Mouse (Mus musculus) Muller cell, postnatal 12 days (primary cell): ENCODE measurements at regions not wholly inside any gene's neighbourhood (a gene's known extent, or its start where the extent isn't known, plus 50 kb on each side); places are given as distances from the start of the nearest gene placed in this dataset.

Experiments used
- DNase-seq: peaks from one replicate; pipeline ENCODE4 v3.0.0-alpha.2; 2015; ENCODE audit errors: inconsistent ontology term

- DNase-seq, result no peak
These were observed 136.2 kb downstream of the Rchy1 start for GRCm38 (mm10) chr5:91826636-91827035.

- no peak for DNase-seq
These were observed 139.9 kb downstream of the Rchy1 start for GRCm38 (mm10) chr5:91822844-91823576.

DNA sequence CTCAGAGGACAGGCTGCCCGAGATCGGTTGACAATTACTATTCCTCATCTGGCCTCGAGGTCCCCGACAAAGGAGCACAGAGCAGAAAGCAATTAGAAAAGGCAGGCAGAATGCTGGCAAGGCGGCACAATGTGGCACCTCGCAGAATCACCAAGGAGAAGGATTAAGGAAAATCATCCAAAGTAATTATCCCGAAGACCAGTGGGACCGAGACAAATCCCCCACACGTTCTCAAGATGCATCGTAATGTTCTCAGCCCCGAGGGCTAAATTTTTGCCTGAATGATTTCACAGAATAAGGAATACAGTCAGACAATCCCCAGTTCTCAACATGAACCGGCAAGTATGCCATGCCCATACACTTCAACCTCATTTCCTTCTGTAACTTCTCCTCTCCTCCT is 144.1 kb downstream of the Rchy1 start:
- DNase-seq, result peak; percentile 50

DNA sequence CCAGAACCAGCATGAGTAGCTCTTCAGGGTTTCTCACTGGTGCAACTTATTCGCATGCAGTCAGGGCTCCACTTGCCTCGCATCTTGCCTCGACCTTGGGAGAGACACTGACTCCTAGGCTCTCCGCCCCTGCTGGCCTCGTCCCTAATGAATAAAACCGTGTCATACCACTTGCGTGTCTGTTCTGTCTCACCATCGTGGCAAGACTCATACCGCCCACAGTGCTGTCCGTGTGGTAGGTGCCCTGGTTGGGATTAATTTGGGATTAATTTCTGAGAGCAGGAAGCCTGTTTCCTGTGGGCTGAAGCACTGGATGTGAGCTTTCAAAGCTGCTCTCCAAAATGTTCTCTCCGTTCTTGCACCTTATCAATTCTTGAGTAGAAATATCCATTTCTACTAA is 144.7 kb downstream of the Rchy1 start:
- DNase-seq, result no peak

GRCm38 (mm10) chr5:91816376-91816950 is 146.4 kb downstream of the Rchy1 start:
- DNase-seq, result no peak

DNA sequence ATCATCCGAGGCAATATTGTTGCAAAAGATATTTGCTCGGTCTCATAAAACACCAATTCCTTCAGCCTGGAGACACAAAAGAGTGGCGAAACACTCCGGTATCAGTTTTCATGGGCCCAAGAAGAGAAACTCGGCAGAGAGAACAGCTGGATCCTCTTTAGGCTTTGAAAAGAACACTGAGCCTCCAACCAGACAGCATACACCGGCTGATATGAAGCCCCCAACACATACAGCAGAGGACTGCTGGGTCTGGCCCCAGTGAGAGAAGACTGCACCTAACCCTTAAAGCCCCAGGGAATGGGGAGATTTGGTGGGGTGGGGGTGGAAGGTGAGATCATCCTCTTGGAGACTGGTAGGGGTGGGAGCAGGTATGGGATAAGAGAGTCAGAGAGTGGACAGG is 147.9 kb downstream of the Rchy1 start:
- no peak for DNase-seq

GRCm38 (mm10) chr5:91814417-91814762 is 148.5 kb downstream of the Rchy1 start:
- DNase-seq, result no peak

- no peak for DNase-seq
These were observed 149.1 kb downstream of the Rchy1 start for GRCm38 (mm10) chr5:91813547-91814416.

GRCm38 (mm10) chr5:91807070-91808065 is 155.5 kb downstream of the Rchy1 start:
- no peak for DNase-seq

- no peak for DNase-seq
These were observed 161.4 kb downstream of the Rchy1 start for GRCm38 (mm10) chr5:91801297-91801980.

- DNase-seq, result no peak
These were observed 165.5 kb downstream of the Rchy1 start for GRCm38 (mm10) chr5:91797362-91797761.

GRCm38 (mm10) chr5:91792732-91793131 is 170.1 kb downstream of the Rchy1 start:
- DNase-seq, result no peak

DNA sequence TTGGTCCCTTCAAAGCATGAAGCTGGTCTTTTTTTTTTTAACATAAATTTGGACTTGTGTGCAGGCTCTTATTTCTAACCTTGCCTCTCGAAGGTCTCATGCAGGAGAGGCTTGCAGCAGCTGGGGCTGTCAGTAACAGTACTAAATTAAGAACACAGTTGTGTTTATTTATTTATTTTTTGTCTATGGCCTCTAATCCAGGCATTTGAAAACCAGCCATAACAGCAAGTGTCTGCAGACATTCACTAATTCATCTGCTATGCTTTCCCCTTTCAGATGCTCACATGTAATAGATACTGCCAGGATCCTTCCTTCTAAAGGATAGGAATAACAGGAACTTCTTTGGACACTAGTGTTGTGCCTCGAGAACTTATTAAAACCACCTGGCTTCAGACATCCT is 172.5 kb downstream of the Rchy1 start:
- DNase-seq, result no peak

DNA sequence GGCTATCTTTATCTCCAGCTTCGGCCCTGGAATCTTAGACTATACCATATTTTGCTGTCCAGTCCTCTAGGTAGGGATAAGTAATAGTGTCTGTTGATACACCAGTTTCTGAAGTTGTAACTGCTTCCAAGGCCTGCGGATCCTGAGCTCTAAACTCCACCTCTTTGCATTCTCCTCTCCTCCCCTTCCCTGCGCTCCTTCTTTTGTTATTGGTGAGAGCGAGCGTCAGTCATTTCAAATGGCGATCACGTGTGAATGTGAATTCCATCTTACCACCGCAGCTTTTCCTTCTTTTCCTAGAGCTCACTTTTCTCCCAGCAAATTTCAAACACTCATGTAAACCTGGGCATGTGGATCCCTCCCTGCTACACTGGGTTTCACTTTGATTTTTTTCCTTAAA is 178.9 kb downstream of the Rchy1 start:
- no peak for DNase-seq

DNA sequence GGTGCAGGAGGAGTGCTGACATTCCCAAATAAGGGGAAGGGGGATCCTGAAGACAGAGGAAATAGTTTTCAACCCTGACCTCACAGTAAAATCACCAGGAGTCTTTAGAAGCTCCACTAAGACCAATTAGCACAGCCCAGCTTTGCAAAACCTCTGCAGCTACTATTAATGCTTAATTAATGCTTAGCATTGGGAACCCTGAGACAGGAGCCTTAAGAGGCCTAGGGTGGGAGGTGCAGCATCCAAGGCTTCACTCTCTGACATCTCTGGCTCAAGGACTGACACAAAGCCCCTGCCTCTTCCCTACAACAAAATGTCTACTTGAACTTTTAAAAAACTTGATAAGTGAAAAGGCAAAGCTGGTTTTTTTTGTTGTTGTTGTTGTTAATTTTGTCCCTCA is 185.9 kb downstream of the Rchy1 start:
- DNase-seq, result no peak

DNA sequence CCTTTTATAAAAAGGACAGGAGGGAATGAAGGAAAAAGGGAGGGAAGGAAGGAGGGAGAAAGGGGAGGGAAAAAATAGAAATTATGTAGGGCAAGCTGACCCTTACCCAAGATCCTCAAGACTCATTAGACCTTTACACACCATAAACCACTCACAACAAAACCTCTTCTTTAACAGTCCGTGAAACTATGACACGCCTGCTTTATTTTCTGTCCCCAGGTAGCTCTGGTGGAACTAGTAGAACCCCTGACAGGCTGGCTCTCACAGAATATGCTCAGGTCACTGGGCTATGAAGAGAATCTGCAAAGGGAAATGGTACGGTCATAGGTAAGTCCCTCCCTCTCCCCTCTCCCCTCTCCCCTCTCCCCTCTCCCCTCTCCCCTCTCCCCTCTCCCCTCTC is 188.8 kb downstream of the Rchy1 start:
- no peak for DNase-seq

GRCm38 (mm10) chr5:91767886-91768285 is 195.0 kb downstream of the Rchy1 start:
- DNase-seq, result no peak

DNA sequence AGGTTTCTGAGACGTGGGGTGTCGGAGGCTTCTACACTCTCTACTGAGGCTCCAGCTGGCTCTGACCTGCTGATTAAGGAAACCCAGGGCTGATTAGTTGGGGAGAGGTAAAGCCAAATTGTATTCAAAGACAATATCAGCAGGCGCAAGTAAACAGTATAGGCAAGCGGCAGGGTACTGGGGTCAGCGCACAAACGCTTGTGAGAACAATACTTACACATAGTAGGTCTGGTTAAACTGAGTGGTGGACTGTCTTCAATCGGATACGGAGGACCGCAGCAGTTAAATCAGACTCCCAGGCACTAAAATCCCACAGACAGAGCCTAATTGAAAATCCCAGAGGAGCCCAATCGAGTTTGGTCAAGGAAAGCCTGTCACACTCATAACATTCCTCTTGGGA is 195.8 kb downstream of the Rchy1 start:
- DNase-seq, result no peak

DNA sequence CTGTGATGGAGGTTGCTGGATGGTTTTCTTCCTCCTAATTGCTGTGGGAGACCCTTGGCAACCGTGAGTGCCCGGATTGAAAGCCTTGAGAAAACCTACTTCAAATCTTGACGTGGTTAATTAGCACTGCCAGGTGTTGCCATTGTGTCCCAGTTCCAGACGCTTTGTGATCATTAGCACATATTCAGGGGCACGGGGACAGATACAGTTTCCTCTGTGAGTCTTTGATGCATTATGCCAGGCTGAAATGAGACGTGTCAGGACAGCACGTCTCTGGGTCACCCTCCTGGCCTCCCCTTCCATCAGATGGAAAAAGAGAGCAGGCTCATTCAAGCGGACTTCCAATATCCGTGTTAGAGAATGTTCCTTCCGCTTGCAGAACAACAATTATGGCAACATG is 198.2 kb downstream of the Rchy1 start:
- DNase-seq, result peak; percentile 63

- no peak for DNase-seq
These were observed 200.3 kb downstream of the Rchy1 start for GRCm38 (mm10) chr5:91762589-91762988.

DNA sequence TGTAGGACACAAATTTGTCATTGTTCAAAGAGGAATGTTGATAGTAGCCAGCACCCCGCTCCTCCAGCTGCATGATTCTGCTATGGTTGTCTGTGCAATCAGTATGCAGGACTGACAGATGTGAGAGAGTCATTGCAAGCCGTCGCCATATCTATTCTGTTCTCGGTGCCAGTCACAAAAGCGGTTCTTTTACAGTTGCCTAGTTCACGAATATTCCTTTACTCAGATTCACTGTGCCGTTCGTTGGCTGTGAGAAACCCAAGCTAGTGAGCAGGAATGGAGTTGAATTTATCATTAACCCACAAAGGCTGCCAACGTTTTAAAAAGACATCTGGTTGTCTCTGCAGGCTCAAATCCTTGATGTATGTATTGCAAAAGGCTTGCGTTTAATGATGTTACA is 206.9 kb downstream of the Rchy1 start:
- no peak for DNase-seq
